Mouse (Mus musculus) activated CD4-positive, CD25-positive, alpha-beta regulatory T cell, adult 4 months (primary cell): ENCODE data around the gene Pax3. TPM values are rescaled to one million over a fixed set of nuclear protein-coding genes. Genes with fewer than 3 reads are reported as not detected.
A peak's percentile ranks its signal among the peaks of the same experiment; 100 is the strongest.

Experiments used
- ATAC-seq: one replicate; pipeline ENCODE4 v1.8.0; 2017
- polyA plus RNA-seq, 2 experiments: library from polyadenylated mRNA; unstranded; fragments of 100-300 nt; shearing (Covaris generic); gene quantifications; one replicate each; pipeline ENCODE4 v1.2.1; 2017

The Pax3 gene
- polyA plus RNA-seq, 2 experiments from 2014 or later: 0.17 TPM; not detected in 1

- no peak for ATAC-seq
Observed at GRCm38 (mm10) chr1:78198319-78198940, 1.5 kb upstream of the Pax3 start.

GRCm38 (mm10) chr1:78197351-78198234 is 659 bp upstream of the Pax3 start:
- ATAC-seq: no peak

GRCm38 (mm10) chr1:78195771-78196712 is 892 bp downstream of the Pax3 start:
- ATAC-seq: peak; percentile 30

- no peak for ATAC-seq
Observed at GRCm38 (mm10) chr1:78195145-78195544, 1.8 kb downstream of the Pax3 start.

- ATAC-seq: no peak
Observed at GRCm38 (mm10) chr1:78194381-78195047, 2.4 kb downstream of the Pax3 start.

- no peak for ATAC-seq
Observed at GRCm38 (mm10) chr1:78193465-78193991, 3.4 kb downstream of the Pax3 start.

- ATAC-seq: no peak
Observed at GRCm38 (mm10) chr1:78192746-78193464, 4.0 kb downstream of the Pax3 start.

- no peak for ATAC-seq
Observed at GRCm38 (mm10) chr1:78192217-78192735, 4.7 kb downstream of the Pax3 start.

- no peak for ATAC-seq
Observed at GRCm38 (mm10) chr1:78191761-78192160, 5.2 kb downstream of the Pax3 start.

- no peak for ATAC-seq
Observed at GRCm38 (mm10) chr1:78191331-78191730, 5.6 kb downstream of the Pax3 start.

- no peak for ATAC-seq
Observed at GRCm38 (mm10) chr1:78190386-78191111, 6.4 kb downstream of the Pax3 start.

GRCm38 (mm10) chr1:78189501-78190345 is 7.2 kb downstream of the Pax3 start:
- no peak for ATAC-seq

GRCm38 (mm10) chr1:78189016-78189415 is 7.9 kb downstream of the Pax3 start:
- no peak for ATAC-seq

GRCm38 (mm10) chr1:78188299-78188698 is 8.6 kb downstream of the Pax3 start:
- ATAC-seq: no peak

- no peak for ATAC-seq
Observed at GRCm38 (mm10) chr1:78187788-78188173, 9.2 kb downstream of the Pax3 start.

- no peak for ATAC-seq
Observed at GRCm38 (mm10) chr1:78187122-78187787, 9.7 kb downstream of the Pax3 start.

- ATAC-seq: no peak
Observed at GRCm38 (mm10) chr1:78182954-78183353, 14.0 kb downstream of the Pax3 start.

- no peak for ATAC-seq
Observed at GRCm38 (mm10) chr1:78181882-78182281, 15.1 kb downstream of the Pax3 start.

GRCm38 (mm10) chr1:78172334-78172733 is 24.6 kb downstream of the Pax3 start:
- ATAC-seq: no peak
